Comparison of ENCODE assay signal across 12 mouse cellular contexts in the genomic region with DNA sequence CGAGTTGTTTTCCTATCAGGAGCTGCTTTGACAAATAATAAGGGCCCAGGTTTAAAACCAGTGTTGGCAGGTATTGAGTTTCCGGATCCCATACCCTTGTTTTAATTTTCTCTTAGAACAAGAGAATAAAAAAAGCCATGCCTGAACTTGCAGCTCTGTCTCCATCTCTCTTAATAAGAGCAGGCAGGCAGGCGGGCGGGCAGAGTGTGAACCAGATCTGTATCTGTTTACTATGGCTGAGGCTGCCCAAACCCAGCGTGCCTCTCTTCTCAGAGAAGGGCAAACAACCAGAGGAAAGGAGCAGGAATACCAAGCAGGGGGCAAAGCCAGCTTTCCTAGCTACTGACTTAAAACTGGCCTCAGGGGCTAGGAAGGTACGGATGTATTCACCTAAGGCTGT. TPM values are rescaled to one million over a fixed set of nuclear protein-coding genes. Genes with fewer than 3 reads are reported as not detected.
DNase-seq lines count a peak whose midpoint lies in the region; ATAC-seq and TF ChIP-seq lines count a peak whose summit lies in the region.
"Had no signal": no experiment of that assay in that cellular context is flagged by ENCODE, and none has a peak within 500 bp of the region (broad histone marks: within the 10 kb centered on the region; RNA-seq: fewer than 3 reads in every experiment).

No protein-coding gene starts in this region.

- no peaks in the 10 kb centered on the region for H3K36me3 ChIP-seq in liver, adult 2 months (ENCODE audit: control insufficient read depth, insufficient read depth, low read length)
- no peaks in the 10 kb centered on the region for H3K36me3 ChIP-seq in liver, embryonic 11.5 days (ENCODE audit: control insufficient read depth, insufficient read depth, low read length)
- H3K36me3 ChIP-seq: heart, embryonic 10.5 days had no signal

- H3K4me1 ChIP-seq in liver, adult 2 months (ENCODE audit: control insufficient read depth, insufficient read depth, low read length): peaks cover 36% of the 10 kb centered on the region
- H3K4me1 ChIP-seq in liver, embryonic 11.5 days (replicated peaks; ENCODE audit: control insufficient read depth, insufficient read depth, low read length): peaks cover 53% of the 10 kb centered on the region
- H3K4me1 ChIP-seq in olfactory bulb, adult 2 months (ENCODE audit: control insufficient read depth, insufficient read depth, low read length): peaks cover 38% of the 10 kb centered on the region

- no peak for TF ChIP-seq CTCF in gastrocnemius, adult 2 months (IDR thresholded peaks at IDR 0.05)
- no peak for TF ChIP-seq CTCF in liver, adult 2 months (IDR thresholded peaks at IDR 0.05; ENCODE audit: low read depth, low read length)
- no peak for TF ChIP-seq CTCF in olfactory bulb, adult 2 months (IDR thresholded peaks at IDR 0.05; ENCODE audit: insufficient read depth, low read depth, low read length)

- H3K9ac ChIP-seq in liver, adult 2 months (ENCODE audit: low read depth, low read length): no peak overlapping the region
- H3K9ac ChIP-seq in liver, embryonic 11.5 days (ENCODE audit: low read depth, low read length): no peak overlapping the region
- H3K9ac ChIP-seq: hindbrain, embryonic 14.5 days had no signal

- 20% methylated on average over 6 of the region's 6 CpGs for WGBS in liver, adult 2 months
- WGBS in liver, embryonic 11.5 days: 70% methylated on average over 6 of the region's 6 CpGs
- WGBS in olfactory bulb, adult 2 months: 27% methylated on average over 6 of the region's 6 CpGs

- H3K4me2 ChIP-seq in liver, embryonic 11.5 days: no peak overlapping the region
- H3K4me2 ChIP-seq: hindbrain, embryonic 14.5 days had no signal

- 0 out of 2 replicates have a peak overlapping the region, but pooled peaks have one; percentile 21 for H3K4me3 ChIP-seq in gastrocnemius, adult 2 months
- H3K4me3 ChIP-seq in liver, adult 2 months (ENCODE audit: insufficient read depth, low read depth, low read length): no peak overlapping the region
- no peak overlapping the region for H3K4me3 ChIP-seq in liver, embryonic 11.5 days (ENCODE audit: low read depth, low read length)
- peak overlapping the region; percentile 28 for H3K4me3 ChIP-seq in olfactory bulb, adult 2 months (ENCODE audit: insufficient read depth, low read depth, low read length)
- H3K4me3 ChIP-seq: heart, embryonic 10.5 days; megakaryocyte, embryonic 14.5 days had no signal

- no peak for TF ChIP-seq POLR2A in liver, adult 2 months (IDR thresholded peaks at IDR 0.05; ENCODE audit: extremely low read depth, insufficient read depth, low read length)
- TF ChIP-seq POLR2A in olfactory bulb, adult 2 months (IDR thresholded peaks at IDR 0.05; ENCODE audit: insufficient read depth, low read depth, low read length): no peak

- H3K9me3 ChIP-seq in liver, embryonic 11.5 days (ENCODE audit: control insufficient read depth, low read length): no peaks in the 10 kb centered on the region
- H3K9me3 ChIP-seq: heart, embryonic 10.5 days; megakaryocyte, embryonic 14.5 days had no signal

- ATAC-seq in liver, embryonic 11.5 days (replicated peaks; ENCODE audit: low FRiP score): no peak
- ATAC-seq: activated CD4-positive, CD25-positive, alpha-beta regulatory T cell, adult 4 months had no signal

- DNase-seq in gastrocnemius, adult 2 months: no peak
- DNase-seq in gastrocnemius, adult 18-20 months (ENCODE audit: low spot score): no peak
- peak; percentile 61 for DNase-seq in liver, adult 2 months (ENCODE audit: extremely low read depth, low read depth, low spot score)
- no peak for DNase-seq in liver, embryonic 11.5 days (ENCODE audit: low spot score)
- peak; percentile 57 for DNase-seq in fat pad, adult 2 months (ENCODE audit: extremely low read depth, low read depth, low spot score)
- no peak for DNase-seq in thymus, postnatal 36 days
- DNase-seq in layer of hippocampus, adult 9-10 months (ENCODE audit: low spot score): no peak

- intact Hi-C loops in gastrocnemius, adult 2 months (cut with DNase I): no loop called here

- peaks cover 51% of the 10 kb centered on the region for H3K79me2 ChIP-seq in liver, adult 2 months (ENCODE audit: control insufficient read depth, insufficient read depth, low read length)

- no peaks in the 10 kb centered on the region for H3K27me3 ChIP-seq in liver, adult 2 months (ENCODE audit: control insufficient read depth, insufficient read depth, low read length)
- no peaks in the 10 kb centered on the region for H3K27me3 ChIP-seq in liver, embryonic 11.5 days (replicated peaks; ENCODE audit: control insufficient read depth, insufficient read depth, low read length)

- H3K27ac ChIP-seq in gastrocnemius, adult 2 months: peak overlapping the region; percentile 4; the same call in 1 of the 2 replicates
- H3K27ac ChIP-seq in liver, adult 2 months (replicated peaks; ENCODE audit: insufficient read depth, low read depth, low read length): peak overlapping the region; percentile 52
- H3K27ac ChIP-seq in liver, embryonic 11.5 days (ENCODE audit: low read depth, low read length): no peak overlapping the region
- peak overlapping the region; percentile 61 for H3K27ac ChIP-seq in olfactory bulb, adult 2 months (ENCODE audit: insufficient read depth, low read depth, low read length)
- H3K27ac ChIP-seq: heart, embryonic 10.5 days; hindbrain, embryonic 14.5 days had no signal

RNA-seq across cellular contexts. Expression of a gene that starts 5.3 kb away (rescaled TPM):
- 10 to 100 TPM in 1 of 2 experiments, 1 to 10 TPM in 1; 7.6 to 10.1 TPM for total RNA-seq in gastrocnemius, adult 2 months (2021)
- 1 to 10 TPM; 8.5 to 8.7 TPM for total RNA-seq in gastrocnemius, adult 18-20 months (2021)
- total RNA-seq in liver, adult 2 months (2014; rRNA removed): 7.9 and 8.7 TPM in 2 replicates
- polyA plus RNA-seq in liver, adult 2 months (2012; rRNA removed): 4.5 and 4.6 TPM in 2 replicates
- 19.8 and 20.6 TPM in 2 replicates for polyA plus RNA-seq in liver, embryonic 11.5 days (2014; fragmentation: Nextera tagmentation; extraction: Ambion mirVana)
- 135 TPM in 1 of 2 replicates, not detected in the other for polyA plus RNA-seq in olfactory bulb, adult 2 months (2012; ENCODE audit: insufficient read depth, insufficient read length, low replicate concordance, missing spikeins)

Comparison
In these comparisons a context has a peak if more than half of its experiments do, and no peak if none do; other contexts are left out.
1. DNase-seq: peak in liver, adult 2 months (single experiment) and fat pad, adult 2 months (single experiment); none in gastrocnemius, adult 2 months (single experiment), gastrocnemius, adult 18-20 months (single experiment), liver, embryonic 11.5 days (single experiment), thymus, postnatal 36 days (0 of 2) and layer of hippocampus, adult 9-10 months (single experiment).
2. H3K4me3 ChIP-seq: peak in gastrocnemius, adult 2 months (single experiment) and olfactory bulb, adult 2 months (single experiment); none in liver, adult 2 months (single experiment) and liver, embryonic 11.5 days (single experiment).